Mouse (Mus musculus) hematopoietic stem cell, adult 5-6 weeks (primary cell): ENCODE data around the gene Kif22. TPM values are rescaled to one million over a fixed set of nuclear protein-coding genes. Genes with fewer than 3 reads are reported as not detected.
A peak's percentile ranks its signal among the peaks of the same experiment; 100 is the strongest.

Experiments used
- ATAC-seq, 2 experiments: fragments of 125-278 bp in 1 of 2; replicated peaks in 1 of 2; 2 replicates each; pipeline ENCODE4 v1.8.0; 2016 to 2017; ENCODE audit warnings: inconsistent platforms in 2 of 2, mild to moderate bottlenecking in 2 of 2, moderate number of reproducible peaks in 2 of 2, low read depth in 1 of 2, moderate TSS enrichment in 1 of 2; ENCODE audit not compliant: low FRiP score in 2 of 2, poor library complexity in 2 of 2, severe bottlenecking in 2 of 2, insufficient read depth in 1 of 2, low TSS enrichment in 1 of 2
- total RNA-seq: library from RNA; stranded (forward); fragments of 172-1452, 232-1000 nt; gene quantifications from 2 replicates; pipeline ENCODE4 v1.2.3, GENCODE M21; 2017

Gene Kif22
- total RNA-seq, 1 experiment from 2014 or later, result 90.1 TPM

DNA sequence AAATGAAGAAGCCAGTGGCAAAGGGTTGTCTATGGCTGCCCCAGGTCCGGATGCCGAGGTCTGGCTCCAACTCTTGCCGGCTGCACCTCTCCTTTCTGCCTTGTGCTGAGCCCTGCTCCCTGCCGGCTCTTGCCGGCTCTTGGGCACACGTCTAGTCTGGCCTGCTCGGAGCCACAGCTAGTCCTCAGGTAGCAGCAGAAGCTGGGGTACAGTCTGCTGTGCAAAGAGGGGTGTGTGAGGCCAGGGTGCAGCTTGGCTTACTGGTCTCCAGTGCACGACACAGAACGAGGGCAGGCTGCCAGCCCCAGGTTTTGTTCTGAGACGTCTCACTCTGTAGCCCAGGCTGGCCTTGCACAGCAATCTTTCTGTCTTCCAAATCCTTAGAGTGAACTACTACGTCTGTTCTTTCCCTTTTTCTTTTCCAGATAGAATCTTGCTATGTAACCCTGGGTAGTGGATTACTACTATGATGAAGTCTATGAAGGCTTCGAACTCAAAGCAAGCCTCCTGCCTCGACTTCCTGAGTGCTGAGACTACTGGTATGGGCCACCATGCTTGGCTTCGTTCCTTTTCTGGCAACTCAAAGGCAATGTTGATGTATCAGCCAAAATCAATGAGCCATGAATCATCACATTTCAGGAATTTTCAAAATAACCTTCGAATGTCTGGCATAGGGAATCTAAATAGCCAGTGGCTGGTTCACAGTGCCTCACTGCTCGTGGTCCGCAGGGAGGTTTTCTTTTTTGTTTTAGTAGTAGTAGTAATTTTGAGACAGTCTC, 32.8 kb downstream of the Kif22 start:
- no peak for ATAC-seq

DNA sequence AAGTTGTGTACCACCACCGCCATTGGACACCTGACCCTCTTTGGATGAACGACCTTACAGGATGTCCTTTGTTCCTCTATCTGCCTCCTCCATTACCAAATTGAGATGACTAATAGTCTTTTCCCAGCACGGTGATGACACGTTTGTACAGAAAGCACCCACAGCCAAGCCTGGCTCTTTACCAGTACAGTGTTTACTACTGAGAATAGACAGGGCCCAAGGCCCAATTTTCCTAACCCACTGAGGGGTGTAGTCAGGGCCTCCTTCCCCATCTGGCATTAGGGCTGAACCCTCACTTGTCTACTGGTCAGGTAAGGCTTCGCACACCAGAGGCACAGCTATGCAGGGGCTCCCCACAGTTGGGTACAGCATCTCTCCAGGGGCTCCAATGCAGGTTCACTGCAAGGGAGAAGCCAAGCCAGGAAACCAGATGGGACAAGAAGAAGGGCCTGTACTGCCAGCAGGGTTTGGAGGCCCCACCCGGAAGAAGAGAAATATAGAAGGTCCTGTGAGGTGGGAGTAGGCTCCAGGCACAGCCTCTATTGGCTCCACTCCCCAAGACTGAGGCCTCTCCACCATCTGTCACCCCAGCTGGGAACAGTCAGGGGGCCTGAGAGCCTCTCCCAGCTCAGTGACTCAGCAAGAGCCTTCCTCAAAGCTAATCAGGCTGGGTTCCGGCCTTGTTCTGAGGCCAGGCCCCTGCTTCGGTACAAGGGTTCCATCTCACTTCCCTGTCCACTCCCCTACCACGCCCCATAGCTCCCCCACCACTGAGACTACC, 33.8 kb downstream of the Kif22 start:
- ATAC-seq, result peak; percentile 92 to 96

DNA sequence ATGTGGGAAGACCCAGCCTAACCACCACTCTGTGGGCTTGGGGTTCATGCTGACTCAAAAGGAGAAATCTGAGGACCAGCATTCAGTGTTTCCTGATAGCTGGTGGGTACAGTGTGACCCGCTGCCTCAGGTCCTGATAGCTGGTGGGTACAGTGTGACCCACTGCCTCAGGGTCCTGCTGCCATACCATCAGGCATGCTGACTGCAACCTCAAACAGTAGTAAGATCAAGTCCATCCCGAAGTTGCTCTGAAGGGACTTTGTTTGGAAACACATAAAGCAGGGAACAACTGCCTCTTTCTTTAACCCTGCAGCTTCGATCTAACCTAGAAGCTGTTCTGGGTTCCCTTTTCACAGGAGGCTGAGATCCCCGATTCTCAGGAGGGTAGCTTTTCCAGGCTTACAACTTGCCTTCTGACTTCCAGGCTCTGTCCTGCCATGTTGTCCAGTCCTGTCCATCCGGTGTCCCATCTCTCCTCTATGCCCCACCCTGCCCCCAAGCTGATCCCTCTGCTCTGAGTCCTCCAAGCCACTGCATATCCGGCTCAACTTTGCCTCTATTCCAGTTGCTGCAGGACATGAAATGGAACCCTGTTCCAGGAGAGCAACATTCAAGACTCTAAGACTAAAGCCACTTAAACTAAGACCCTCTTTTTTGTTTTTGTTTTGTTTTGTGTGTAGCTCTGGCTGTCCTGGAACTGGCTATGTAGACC, 34.8 kb downstream of the Kif22 start:
- no peak for ATAC-seq

DNA sequence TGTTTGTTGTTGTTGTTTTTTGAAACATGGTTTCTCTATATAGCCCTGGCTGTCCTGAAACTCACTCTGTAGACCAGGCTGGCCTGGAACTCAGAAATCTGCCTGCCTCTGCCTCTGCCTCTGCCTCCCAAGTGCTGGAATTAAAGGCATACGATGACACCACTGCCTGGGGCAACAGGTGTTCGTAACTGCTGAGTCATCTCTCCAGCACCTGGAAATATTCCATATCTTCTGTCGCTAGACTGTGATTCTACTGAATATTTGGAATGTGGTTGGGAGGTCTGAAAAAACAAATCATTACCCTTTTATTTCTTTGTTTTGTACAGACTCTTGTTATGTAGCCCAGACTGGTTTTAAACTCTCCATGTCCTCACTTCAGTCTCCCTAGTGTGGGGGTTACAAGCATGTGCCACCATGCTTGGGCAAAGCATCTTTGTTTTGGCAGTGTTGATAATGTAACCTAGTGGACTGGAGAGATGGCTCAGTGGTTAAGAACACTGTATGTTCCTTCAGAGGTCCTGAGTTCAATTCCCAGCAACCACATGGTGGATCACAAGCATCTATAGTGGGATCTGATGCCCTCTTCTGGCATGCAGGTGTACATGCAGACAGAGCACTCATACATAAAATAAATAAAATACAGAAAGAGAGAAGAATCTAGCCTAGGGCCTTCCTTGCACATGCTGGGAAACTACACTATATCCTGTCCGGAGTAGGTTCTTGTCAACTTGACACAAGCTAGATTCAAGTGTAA, 38.0 kb downstream of the Kif22 start:
- no peak for ATAC-seq

DNA sequence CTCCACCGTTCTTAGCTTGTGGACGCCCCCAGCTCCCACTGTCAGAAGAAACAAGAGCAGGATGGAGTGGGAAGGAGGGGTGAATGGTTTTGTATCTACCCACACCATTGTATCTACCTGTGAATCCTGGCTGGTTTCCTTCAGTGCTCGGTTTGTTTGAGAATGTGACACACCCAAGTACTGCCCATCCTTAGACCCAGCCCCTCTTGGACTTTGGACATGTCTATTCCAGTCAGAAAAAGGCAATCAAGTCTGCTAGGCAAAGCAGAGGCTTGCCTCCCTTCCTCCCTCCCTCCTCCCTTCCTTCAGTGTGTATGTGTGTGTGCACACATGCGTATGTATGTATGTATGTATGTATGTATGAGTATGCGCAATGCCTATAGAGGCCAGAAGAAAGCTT, 38.7 kb downstream of the Kif22 start:
- ATAC-seq, result no peak

DNA sequence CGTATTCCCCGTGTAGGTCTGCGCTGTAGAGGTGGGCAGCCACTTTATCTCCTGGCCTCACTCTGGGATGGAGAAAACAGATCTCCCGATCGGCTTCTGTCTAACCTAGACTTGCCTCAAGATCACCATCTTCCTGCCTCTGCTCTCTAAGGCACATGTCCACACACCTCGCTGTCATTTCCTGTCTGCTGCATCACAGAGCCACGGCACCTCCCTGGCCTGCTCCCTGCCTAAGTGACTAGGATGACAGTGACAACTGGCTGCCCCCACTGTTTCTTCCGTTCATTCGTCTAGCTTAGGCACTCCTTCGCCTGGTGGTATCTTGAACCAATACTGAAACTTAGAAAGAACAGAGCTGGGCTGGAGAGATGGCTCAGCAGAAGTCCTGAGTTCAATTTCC, 42.7 kb downstream of the Kif22 start:
- ATAC-seq, result no peak

DNA sequence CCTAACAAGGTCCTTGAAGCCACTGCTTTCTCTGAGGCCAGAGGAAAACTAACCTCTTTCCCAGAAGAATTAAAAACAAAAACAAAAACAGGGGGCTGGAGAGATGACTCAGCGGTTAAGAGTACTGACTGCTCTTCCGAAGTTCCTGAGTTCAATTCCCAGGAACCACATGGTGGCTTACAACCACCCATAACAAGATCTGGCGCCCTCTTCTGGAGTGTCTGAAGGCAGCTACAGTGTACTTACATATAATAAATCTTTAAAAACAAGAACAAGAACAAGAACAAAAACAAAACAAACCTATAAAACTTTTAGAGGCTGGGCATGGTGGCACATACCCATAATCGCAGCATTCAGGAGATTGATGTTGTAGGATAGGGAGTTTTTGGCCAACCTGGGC, 45.8 kb downstream of the Kif22 start:
- ATAC-seq, result no peak

DNA sequence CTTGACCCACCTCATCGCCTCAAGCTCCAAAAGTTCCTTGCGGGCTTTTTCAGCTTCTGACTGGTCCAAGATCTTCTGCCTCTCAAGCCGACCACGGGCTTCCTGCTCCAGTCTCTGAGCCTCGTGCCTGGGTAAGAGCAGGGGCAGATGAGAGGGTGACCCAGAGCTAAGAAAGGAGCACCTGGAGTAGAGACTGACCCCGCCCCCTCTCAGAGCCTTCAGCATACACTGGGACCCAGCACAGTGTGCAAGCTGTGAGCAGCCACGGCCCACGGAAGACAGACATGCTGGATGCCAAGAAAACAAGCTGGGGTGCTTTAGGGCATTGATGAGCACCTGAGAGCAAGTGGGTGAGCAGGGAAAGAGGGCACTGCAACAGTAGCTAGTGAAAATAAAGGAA, 53.5 kb downstream of the Kif22 start:
- ATAC-seq, result no peak

DNA sequence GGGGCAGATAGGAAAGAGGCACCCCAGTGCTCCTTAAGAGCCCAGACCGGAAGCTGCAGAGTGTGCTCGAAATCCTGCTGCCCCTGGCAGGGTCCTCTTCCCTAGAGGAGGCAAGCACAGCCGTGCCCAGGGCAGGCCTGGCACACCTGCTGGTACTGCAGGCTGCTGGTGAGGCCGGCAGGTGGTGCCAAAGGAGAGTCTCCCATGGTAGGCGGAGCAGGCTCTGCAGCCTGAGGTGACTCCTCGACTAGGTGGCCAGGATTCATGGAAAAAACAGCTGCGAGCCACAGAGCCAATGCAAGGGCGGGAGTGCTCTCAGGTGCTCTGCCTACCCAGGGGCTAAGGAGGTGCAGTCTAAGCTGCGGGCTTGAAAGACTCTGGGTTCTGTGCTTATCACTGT, 56.0 kb downstream of the Kif22 start:
- peak; percentile 56 to 65; a peak in 3 of 4 replicates for ATAC-seq

DNA sequence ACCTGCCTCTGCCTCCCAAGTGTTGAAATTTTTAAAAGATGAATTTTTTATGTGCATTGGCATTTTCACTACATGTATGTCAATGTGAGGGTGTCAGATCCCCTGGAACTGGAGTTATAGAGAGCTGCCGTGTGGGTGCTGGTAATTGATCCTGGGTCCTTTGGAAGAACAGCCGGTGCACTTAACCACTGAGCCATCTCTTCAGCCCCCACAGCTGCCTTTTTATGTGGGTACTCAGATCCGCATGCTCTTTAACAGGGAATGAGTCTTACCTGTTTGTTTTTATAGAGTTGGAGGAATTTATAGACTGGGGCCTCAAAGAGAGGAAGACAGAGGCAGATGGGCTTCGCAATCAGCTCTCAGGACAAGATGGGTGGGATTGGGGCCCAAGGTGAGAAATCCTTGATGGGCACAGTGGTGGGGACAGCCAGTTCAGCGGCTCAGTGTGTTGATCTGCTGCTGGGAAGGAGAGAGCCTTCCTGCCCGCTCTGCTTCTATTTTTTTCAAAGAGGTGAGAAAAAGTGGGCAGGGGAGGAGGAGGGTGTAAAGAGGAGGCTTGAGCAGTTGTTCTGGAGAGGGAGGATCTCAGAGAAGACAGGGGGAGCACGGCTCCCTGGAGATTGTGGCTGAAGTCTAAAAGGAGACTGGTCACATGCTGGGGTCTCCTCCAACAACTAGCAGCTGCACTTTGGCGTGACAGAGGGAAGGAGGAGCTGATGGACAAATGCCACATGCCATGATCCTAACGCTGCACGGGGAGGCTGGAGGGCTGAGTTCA, 57.4 kb downstream of the Kif22 start:
- ATAC-seq, result no peak

DNA sequence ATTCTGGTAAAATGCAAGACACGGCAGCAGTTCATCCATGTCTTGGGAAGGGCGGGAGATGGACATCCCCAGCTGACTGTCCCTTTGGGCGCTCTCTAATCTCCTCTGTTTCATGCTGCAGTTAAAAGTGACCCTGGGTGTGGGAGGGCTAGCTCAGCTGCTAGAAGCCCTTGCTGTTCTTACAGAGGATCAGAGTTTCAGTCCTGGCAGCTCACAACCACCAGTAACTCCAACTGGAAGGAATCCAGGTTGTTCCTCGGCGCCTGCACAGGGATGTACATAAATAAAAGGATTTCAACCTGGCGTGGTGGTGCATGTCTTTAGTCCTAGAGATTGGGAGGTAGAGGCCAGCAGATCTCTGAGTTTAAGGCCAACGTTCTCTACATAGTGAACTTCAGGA, 59.2 kb downstream of the Kif22 start:
- no peak for ATAC-seq

DNA sequence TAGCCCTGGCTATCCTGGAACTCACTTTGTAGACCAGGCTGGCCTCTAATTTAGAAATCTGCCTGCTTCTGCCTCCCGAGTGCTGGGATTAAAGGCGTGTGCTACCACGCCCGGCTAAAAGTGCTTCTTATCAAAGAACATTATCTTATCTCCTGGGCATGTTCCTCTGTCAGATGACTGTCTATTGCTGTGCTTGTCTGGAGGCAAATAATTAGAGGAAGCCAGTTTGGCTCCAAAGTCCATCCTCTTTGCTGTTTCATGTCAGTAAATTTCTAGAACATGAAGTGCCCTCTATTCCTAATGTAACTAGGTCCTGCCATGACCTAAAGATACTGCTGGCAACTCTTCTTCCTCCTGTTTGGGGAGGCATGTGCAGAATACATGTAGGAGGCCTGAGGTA, 60.2 kb downstream of the Kif22 start:
- ATAC-seq, result no peak

DNA sequence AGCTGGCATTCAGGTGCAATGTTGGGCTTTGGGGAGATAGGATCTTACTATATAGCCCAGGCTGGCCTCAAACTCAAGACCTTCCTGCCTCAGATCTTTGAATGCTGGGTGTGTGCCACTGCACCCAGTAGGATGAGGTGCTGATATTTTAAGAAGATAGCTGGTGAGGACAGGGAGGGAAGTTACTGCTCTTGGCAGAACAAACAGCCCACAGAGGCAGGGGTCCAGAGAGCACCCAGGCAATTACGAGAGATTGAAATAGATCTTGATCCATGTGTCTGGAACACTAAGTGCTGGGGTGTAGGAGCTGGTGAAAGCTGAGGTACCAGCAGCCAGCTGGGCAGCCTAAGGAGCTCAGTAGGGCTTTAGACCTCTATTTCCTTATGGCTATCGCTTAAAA, 60.7 kb downstream of the Kif22 start:
- no peak for ATAC-seq

DNA sequence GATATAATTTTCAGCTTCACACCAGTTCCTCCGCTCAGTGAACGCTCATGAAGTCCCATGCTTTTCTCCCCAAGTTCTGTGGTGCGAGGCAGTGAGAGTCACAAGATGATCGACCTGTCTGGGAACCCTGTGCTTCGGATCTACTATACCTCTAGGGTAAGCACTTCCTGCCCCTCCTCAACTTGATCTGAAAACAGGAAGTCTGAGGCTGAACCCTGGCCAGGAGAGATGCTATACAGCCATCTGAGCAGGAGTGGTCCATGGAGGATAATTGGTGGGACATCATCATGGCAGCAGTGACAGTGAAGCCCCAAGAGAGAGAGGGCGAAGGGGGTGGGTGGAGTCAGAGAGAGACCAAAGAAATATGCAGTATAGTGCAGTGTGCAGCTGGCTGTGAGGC, 63.4 kb downstream of the Kif22 start:
- ATAC-seq, result no peak
